Mouse (Mus musculus) adrenal gland, adult (tissue): ENCODE data around the gene Camsap2.
A peak's percentile ranks its signal among the peaks of the same experiment; 100 is the strongest.

ENCODE experiments used
- DNase-seq, 2 experiments: peaks; one replicate each; pipeline ENCODE4 v3.0.0; 2022 to 2023; ENCODE audit warnings: low spot score in 1 of 2; ENCODE audit not compliant: inconsistent age in 2 of 2

Gene Camsap2

DNA sequence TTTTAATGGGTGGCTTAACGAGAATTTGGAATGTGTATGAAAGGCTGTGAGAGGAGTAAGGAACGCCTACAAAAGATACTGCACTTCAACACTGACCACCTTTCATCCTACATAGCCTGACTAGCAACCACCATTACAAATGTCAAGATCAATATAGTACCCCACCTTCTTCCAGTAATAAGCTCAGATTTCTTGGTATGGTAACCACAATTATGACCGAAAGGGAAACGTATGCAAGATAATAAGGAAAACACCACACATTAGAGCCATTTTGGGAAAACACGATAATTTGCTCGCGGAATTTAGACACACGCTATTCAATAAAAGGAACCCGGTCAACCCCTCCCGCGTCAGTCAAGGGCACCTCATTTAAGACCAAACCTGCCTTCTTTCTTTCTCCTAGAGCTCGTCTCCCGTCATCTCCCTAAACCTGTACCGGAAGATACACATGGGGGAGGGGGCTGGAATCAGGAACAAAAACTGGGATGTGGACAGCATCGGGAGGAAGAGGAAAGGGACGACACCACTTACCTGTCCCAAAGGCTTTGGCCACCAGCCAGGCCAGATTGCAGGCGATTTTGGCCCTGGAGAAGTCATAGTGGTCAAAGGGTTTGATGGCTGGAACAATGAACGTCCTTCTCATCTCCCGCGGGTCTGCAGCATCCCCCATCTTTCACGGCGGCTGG, 993 bp downstream of the Camsap2 start:
- no peak for DNase-seq

DNA sequence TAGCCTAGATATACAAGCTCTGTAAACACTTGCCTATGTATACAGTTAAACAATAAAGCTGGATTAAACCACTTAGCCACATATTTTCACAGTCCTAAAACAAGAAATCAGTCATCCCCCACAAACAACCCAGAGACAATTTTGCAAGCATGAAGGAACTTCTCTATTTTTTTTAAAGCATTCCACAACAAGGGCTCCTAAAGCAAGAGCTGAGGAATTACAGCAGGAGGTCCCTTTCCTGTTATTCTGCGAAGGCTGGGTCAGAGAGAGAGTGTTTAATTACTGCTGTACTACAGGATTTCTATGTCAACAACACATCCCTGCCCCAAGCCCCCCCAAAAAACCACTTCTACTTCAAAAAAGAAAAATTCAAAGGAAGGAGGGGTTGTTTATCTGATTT, 1.6 kb downstream of the Camsap2 start:
- DNase-seq = peak in 1 of 2 experiments; percentile 43

GRCm38 (mm10) chr1:136343727-136344126, 2.2 kb downstream of the Camsap2 start:
- DNase-seq = peak in 1 of 2 experiments; percentile 49

DNA sequence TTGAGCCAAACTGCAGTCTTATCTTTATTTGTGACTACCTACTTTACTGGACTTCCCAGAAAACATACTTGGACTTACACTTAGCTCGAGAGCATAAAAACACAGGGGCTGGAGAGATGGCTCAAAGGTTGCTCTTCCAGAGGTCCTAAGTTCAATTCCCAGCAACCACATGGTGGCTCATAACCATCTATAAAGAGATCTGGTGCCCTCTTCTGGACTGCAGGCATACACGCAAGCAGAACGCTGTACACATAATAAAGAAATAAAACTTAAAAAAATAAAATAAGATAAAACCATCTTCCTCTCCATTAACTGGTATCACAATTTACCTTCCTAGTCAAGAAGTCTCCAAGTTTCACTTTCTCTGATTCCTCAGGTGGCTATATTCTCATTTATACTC, 5.4 kb downstream of the Camsap2 start:
- DNase-seq = no peak

DNA sequence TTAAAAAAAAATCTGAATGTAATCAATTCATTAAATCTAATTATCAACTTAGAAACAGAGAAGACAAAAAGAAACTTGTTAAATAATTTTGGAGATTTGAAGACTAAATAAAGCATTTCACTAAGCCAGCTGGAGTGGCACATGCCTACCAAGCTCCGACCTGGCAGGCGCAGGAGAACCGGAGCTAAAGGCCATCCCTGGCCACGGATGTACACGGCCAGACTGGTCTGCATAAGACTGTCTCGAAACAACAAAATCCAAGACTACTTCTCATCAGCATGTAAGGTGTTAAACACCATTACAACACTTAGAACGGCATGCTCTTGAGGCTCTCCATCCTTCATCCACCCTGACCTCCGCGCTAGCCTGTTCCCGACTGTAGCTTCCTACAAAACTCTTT, 11.2 kb downstream of the Camsap2 start:
- DNase-seq = no peak

DNA sequence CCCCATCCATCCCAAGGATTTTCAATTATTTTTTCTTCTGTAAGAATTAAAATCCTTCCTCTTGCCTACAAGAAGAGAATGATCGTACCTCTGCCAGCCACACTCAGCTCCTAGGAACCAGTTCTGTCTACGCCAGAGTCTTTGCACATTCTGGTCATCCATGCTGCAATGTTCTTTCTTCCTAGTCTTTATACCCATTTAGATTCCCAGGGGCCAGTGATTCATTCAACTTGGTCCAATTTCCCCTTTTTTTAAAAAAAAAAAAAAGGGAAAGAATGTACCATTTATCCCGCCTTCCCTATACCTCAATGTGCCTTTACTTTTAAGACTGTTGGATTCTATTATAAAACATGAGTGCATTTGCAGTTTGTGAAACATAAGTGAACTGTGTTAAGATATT, 12.4 kb downstream of the Camsap2 start:
- no peak for DNase-seq

- DNase-seq = no peak
These were observed 12.8 kb downstream of the Camsap2 start for GRCm38 (mm10) chr1:136333071-136333470.

- DNase-seq = no peak
These were observed 14.1 kb downstream of the Camsap2 start for GRCm38 (mm10) chr1:136331836-136332235.

GRCm38 (mm10) chr1:136329426-136329825, 16.5 kb downstream of the Camsap2 start:
- DNase-seq = no peak

DNA sequence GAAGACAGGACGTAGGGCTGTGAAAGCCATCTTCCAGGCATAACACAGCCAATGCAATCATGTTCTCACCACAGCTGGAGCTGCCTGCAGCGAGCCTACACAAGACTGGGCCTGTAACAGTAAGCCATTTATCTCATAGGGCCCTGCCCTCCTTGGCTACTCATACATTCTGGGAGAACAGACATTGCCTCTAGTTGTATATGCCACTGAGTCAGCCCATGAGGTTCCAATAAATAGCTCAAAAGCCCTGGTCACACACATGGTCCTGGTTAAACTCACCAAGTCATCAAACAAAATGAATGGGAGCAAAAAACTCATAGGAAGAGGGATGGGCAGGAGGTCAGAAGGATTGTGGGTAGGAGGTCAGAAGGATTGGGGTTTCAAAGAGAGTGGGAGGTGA, 17.3 kb downstream of the Camsap2 start:
- no peak for DNase-seq

DNA sequence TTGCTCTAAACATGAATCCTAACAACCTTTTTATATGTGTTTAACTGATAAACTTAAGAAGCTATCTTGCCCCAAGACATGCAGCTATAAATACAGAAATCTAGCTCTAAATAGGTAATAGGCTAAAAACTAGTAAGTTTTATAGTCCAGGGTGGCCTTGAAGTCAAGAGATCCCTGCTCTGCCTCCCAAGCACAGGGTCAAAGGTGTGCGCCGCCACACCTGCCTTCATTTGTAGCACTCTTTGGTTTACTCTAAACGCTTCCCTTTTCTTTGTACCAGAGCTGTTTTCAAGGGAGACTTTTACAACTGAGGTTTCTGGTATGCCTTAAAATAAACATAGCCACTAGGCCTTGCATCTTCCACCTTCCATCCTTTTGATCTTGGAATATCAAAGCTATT, 18.3 kb downstream of the Camsap2 start:
- DNase-seq = no peak

DNA sequence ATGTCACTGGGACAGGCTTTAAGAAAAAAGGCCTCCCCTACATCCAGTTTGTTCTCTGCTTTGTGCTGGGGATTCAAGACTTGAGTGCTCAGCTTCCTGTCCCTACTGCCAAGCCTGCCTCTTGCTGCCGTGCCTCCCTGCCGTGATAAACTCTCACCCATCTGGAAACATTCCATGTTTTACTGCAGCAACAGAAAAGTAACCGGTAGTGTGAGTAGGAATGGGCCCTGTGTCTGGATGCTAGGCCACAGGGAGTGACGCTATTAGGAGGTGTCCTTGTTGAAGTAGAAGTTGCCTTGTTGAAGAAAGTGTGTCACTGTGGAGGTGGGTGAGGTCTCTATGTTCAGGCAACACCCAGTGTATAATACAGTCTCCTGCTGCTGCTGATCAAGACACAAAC, 20.0 kb downstream of the Camsap2 start:
- peak; percentile 46 to 73 for DNase-seq

GRCm38 (mm10) chr1:136322331-136322730, 23.6 kb downstream of the Camsap2 start:
- DNase-seq = no peak

- DNase-seq = no peak
These were observed 29.6 kb downstream of the Camsap2 start for GRCm38 (mm10) chr1:136316317-136316716.

DNA sequence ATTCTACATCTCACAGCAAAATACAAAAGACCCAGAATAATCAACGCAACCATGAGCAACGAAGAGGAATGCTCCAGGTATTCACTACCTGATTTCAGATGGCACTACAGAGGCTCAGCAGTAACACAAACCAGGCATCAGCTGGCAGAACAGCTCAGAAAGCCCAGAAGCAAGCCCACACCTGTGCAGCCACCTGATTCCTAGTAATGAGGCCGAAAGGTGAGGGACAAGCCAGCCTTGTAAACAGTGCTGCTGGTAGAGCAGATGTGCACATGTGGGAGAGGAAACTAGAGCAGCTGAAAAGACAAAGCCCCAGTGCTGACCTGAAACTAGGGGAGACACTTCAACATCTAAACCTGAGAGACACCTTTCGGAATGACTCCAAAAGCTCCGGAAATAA, 36.7 kb downstream of the Camsap2 start:
- DNase-seq = no peak

- DNase-seq = peak; percentile 26 to 84
These were observed 39.5 kb downstream of the Camsap2 start for GRCm38 (mm10) chr1:136306424-136306823.

- peak; percentile 29 to 62 for DNase-seq
These were observed 51.9 kb downstream of the Camsap2 start for GRCm38 (mm10) chr1:136293961-136294360.

- peak in 1 of 2 experiments; percentile 43 for DNase-seq
These were observed 56.1 kb downstream of the Camsap2 start for GRCm38 (mm10) chr1:136289803-136290202.

DNA sequence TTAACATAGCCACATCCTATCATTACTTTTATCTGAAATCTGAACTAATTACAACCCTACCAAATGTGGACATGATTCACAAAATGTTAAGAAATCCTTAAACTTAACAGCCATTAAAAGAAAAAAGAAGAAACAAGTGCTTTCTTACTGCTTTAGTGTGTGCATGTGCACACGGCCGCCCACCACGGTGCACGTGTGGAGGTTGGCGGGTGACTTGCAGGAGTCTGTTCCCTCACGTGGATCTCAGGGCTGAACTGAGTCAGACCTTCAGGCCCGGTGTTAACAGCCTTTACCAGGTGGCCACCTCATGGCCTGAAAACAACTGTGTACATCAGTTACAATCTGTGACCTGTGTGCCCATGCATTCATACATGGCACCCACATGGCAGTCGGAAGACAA, 68.5 kb downstream of the Camsap2 start:
- no peak for DNase-seq

- DNase-seq = no peak
These were observed 77.7 kb downstream of the Camsap2 start for GRCm38 (mm10) chr1:136268224-136268623.

DNA sequence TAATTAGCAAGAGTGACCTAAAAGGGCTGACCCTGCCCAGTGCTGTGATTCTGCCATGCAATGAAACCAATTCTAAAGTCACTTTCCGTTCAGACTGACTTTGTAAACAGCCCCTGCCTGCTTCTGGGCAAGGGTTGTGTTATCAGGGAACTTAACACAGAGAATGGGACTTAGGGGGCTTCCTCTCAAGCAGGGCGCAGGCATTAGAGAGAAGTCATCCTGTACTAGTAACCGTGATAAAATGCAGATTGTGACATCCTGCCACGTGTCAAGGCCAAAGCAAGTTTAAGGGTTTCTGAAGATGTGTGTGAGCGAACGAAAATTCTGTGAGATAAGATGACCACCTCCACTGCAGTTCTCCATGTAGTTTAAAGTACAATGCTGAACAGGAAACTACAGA, 79.8 kb downstream of the Camsap2 start:
- DNase-seq = no peak

DNA sequence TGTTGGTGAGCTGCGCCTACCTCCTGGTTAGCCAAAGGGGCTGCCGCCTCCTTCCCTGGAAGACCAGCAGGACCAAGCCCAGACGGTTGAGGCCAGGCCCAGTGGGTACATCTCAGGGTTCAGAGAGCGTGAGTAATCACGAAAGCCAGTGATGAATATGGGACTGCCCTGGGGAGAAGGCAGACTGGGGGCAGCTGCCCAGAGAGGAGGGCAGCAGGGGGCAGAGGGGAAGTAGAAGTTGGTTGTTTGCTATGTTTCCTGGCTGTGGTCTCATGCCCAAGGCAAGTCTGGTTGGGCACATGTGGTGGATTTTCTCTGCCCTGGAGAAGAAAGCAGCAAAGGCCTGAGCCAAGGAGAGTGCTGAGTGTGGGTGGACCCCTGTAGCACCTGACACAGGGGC, 82.5 kb downstream of the Camsap2 start:
- DNase-seq = no peak

- no peak for DNase-seq
These were observed 85.2 kb downstream of the Camsap2 start, which contains the start of gene Gpr25 for GRCm38 (mm10) chr1:136260635-136261238. Gene Gpr25 (minus strand): TSS chr1:136260873.
